Mouse (Mus musculus) gastrocnemius, postnatal 14 days (tissue): ENCODE results near the gene Polr3c. TPM values are rescaled to one million over a fixed set of nuclear protein-coding genes. Genes with fewer than 3 reads are reported as not detected.

Source experiments
- total RNA-seq, 2 experiments: library from RNA; stranded (reverse); gene quantifications; 2 replicates each; pipeline ENCODE4 v1.2.3; 2021

The Polr3c gene
- total RNA-seq, 2 experiments from 2014 or later = 16.0 to 18.7 TPM

Other genes starting within 250 kb of the Polr3c start
- 100 to 1,000 TPM; 460 to 465 TPM for gene Hfe2, start 202.5 kb downstream of the Polr3c start, total RNA-seq
- gene Txnip, start 169.7 kb downstream of the Polr3c start, total RNA-seq = 100 to 1,000 TPM; 288 to 458 TPM
- gene Gm16253, start 150.6 kb downstream of the Polr3c start, total RNA-seq = 1 to 10 TPM; 1.2 to 1.5 TPM
- gene Polr3gl, start 133.4 kb downstream of the Polr3c start, total RNA-seq = 10 to 100 TPM; 30.3 to 34.0 TPM
- gene Ankrd34a, start 131.0 kb downstream of the Polr3c start, total RNA-seq = 1 to 10 TPM in 1 of 2 experiments, under 1 TPM in 1; 0.66 to 1.9 TPM
- 10 to 100 TPM; 13.6 to 16.4 TPM for gene Lix1l, start 126.5 kb downstream of the Polr3c start, total RNA-seq
- 10 to 100 TPM; 36.6 to 44.1 TPM for gene Rbm8a, start 97.7 kb downstream of the Polr3c start, total RNA-seq
- gene Pex11b, start 92.3 kb downstream of the Polr3c start, total RNA-seq = 10 to 100 TPM; 22.3 to 22.4 TPM
- under 1 TPM; 0.13 to 0.25 TPM for gene Gm42957, start 92.2 kb downstream of the Polr3c start, total RNA-seq
- gene Itga10, start 82.0 kb downstream of the Polr3c start, total RNA-seq = 1 to 10 TPM; 2.9 to 3.0 TPM
- gene Ankrd35, start 57.5 kb downstream of the Polr3c start, total RNA-seq = 1 to 10 TPM; 1.0 to 2.3 TPM
- gene Pias3, start 31.2 kb downstream of the Polr3c start, total RNA-seq = 10 to 100 TPM; 10.4 to 12.1 TPM
- gene Nudt17, start 19.1 kb downstream of the Polr3c start, total RNA-seq = under 1 TPM; 0.96 to 1.00 TPM
- gene Rnf115, start within 50 bp of the Polr3c start, total RNA-seq = 10 to 100 TPM; 53.8 to 89.7 TPM
- not detected for gene Pdzk1, start 101.7 kb upstream of the Polr3c start, total RNA-seq
- gene Cd160, start 101.7 kb upstream of the Polr3c start, total RNA-seq = not detected
- gene Gja5, start 177.1 kb upstream of the Polr3c start, total RNA-seq = 1 to 10 TPM; 3.1 to 3.9 TPM
- 10 to 100 TPM; 14.8 to 17.6 TPM for gene Gpr89, start 177.7 kb upstream of the Polr3c start, total RNA-seq
- not detected for gene Gja8, start 198.4 kb upstream of the Polr3c start, total RNA-seq